Mouse (Mus musculus): Measurements from ENCODE around the gene Theg. TPM values are rescaled to one million over a fixed set of nuclear protein-coding genes. Genes with fewer than 3 reads are reported as not detected.

Gene Theg
- polyA plus RNA-seq (2014; fragmentation: Nextera tagmentation; extraction: Ambion mirVana): not detected in 2 replicates

- Histone ChIP-seq H3K27ac (replicated peaks; ENCODE audit: low read depth, low read length) (no peak within 1 kb of the TSS), H3K4me1 (ENCODE audit: control insufficient read depth, insufficient read depth, low read length) (no peaks in the 10 kb centered on the region), H3K4me2 (ENCODE audit: low read depth, low read length) (no peak within 1 kb of the TSS), H3K9me3 (replicated peaks; ENCODE audit: control insufficient read depth, low read length) (no peaks in the 10 kb centered on the region), H3K9ac (replicated peaks; ENCODE audit: low read length) (no peak within 1 kb of the TSS), H3K4me3 (ENCODE audit: low read depth, low read length) (no peak within 1 kb of the TSS), H3K36me3 (replicated peaks; ENCODE audit: control insufficient read depth, insufficient read depth, low read depth, low read length) (no peaks in the 10 kb centered on the region), H3K27me3 (ENCODE audit: control insufficient read depth, insufficient read depth, low read length) (no peaks in the 10 kb centered on the region)
- no peak for DNase-seq (ENCODE audit: low spot score)
- ATAC-seq (replicated peaks; ENCODE audit: insufficient number of reproducible peaks, low FRiP score, low TSS enrichment, low read depth): no peak
- WGBS: 80% methylated on average over 5 of the region's 5 CpGs
These were observed at the start of gene Theg for GRCm38 (mm10) chr10:79587061-79587751. Gene Theg, minus strand, starts transcription at chr10:79587331.

GRCm38 (mm10) chr10:79636287-79636686 is 49.2 kb upstream of the Theg start:
- Histone ChIP-seq H3K4me2 (ENCODE audit: low read depth, low read length) (no peak overlapping the region), H3K4me1 (ENCODE audit: control insufficient read depth, insufficient read depth, low read length) (no peaks in the 10 kb centered on the region; the same call in 1 of the 2 replicates), H3K27ac (replicated peaks; ENCODE audit: low read depth, low read length) (no peak overlapping the region), H3K4me3 (ENCODE audit: low read depth, low read length) (no peak overlapping the region), H3K27me3 (ENCODE audit: control insufficient read depth, insufficient read depth, low read length) (no peaks in the 10 kb centered on the region; the same call in 1 of the 2 replicates), H3K9ac (replicated peaks; ENCODE audit: low read length) (no peak overlapping the region), H3K9me3 (replicated peaks; ENCODE audit: control insufficient read depth, low read length) (no peaks in the 10 kb centered on the region), H3K36me3 (replicated peaks; ENCODE audit: control insufficient read depth, insufficient read depth, low read depth, low read length) (no peaks in the 10 kb centered on the region)
- WGBS: 80% methylated on average over 8 of the region's 8 CpGs
- ATAC-seq (replicated peaks; ENCODE audit: insufficient number of reproducible peaks, low FRiP score, low TSS enrichment, low read depth) (no peak), DNase-seq (ENCODE audit: low spot score) (no peak)

- no peak overlapping the region for H3K4me3 ChIP-seq (ENCODE audit: low read depth, low read length)
- no peaks in the 10 kb centered on the region for H3K36me3 ChIP-seq (replicated peaks; ENCODE audit: control insufficient read depth, insufficient read depth, low read depth, low read length)
- 79% methylated on average over 17 of the region's 17 CpGs for whole genome bisulfite sequencing
- H3K4me2 ChIP-seq (ENCODE audit: low read depth, low read length): no peak overlapping the region
- H3K27ac ChIP-seq (replicated peaks; ENCODE audit: low read depth, low read length): no peak overlapping the region
- no peak for ATAC-seq (replicated peaks; ENCODE audit: insufficient number of reproducible peaks, low FRiP score, low TSS enrichment, low read depth)
- H3K27me3 ChIP-seq (ENCODE audit: control insufficient read depth, insufficient read depth, low read length): no peaks in the 10 kb centered on the region
- no peak for DNase-seq (ENCODE audit: low spot score)
- H3K9me3 ChIP-seq (replicated peaks; ENCODE audit: control insufficient read depth, low read length): no peaks in the 10 kb centered on the region
- H3K9ac ChIP-seq (replicated peaks; ENCODE audit: low read length): no peak overlapping the region
- no peaks in the 10 kb centered on the region; the same call in 1 of the 2 replicates for H3K4me1 ChIP-seq (ENCODE audit: control insufficient read depth, insufficient read depth, low read length)
These were observed 46.1 kb upstream of the Theg start for GRCm38 (mm10) chr10:79633006-79633777.

GRCm38 (mm10) chr10:79631432-79631831 is 44.3 kb upstream of the Theg start:
- ATAC-seq (replicated peaks; ENCODE audit: insufficient number of reproducible peaks, low FRiP score, low TSS enrichment, low read depth) (no peak), DNase-seq (ENCODE audit: low spot score) (no peak)
- H3K36me3 ChIP-seq (replicated peaks; ENCODE audit: control insufficient read depth, insufficient read depth, low read depth, low read length): no peaks in the 10 kb centered on the region
- WGBS: 81% methylated on average over 4 of the region's 4 CpGs
- H3K4me2 ChIP-seq (ENCODE audit: low read depth, low read length): no peak overlapping the region
- H3K27me3 ChIP-seq (ENCODE audit: control insufficient read depth, insufficient read depth, low read length): no peaks in the 10 kb centered on the region
- no peak overlapping the region for H3K9ac ChIP-seq (replicated peaks; ENCODE audit: low read length)
- H3K9me3 ChIP-seq (replicated peaks; ENCODE audit: control insufficient read depth, low read length): no peaks in the 10 kb centered on the region
- H3K4me3 ChIP-seq (ENCODE audit: low read depth, low read length): no peak overlapping the region
- H3K4me1 ChIP-seq (ENCODE audit: control insufficient read depth, insufficient read depth, low read length): no peaks in the 10 kb centered on the region
- no peak overlapping the region for H3K27ac ChIP-seq (replicated peaks; ENCODE audit: low read depth, low read length)

GRCm38 (mm10) chr10:79628377-79628776 is 41.2 kb upstream of the Theg start:
- no peaks in the 10 kb centered on the region for H3K9me3 ChIP-seq (replicated peaks; ENCODE audit: control insufficient read depth, low read length)
- H3K4me1 ChIP-seq (ENCODE audit: control insufficient read depth, insufficient read depth, low read length): no peaks in the 10 kb centered on the region
- no peak overlapping the region for H3K4me2 ChIP-seq (ENCODE audit: low read depth, low read length)
- no peak overlapping the region for H3K9ac ChIP-seq (replicated peaks; ENCODE audit: low read length)
- WGBS: 85% methylated on average over 5 of the region's 5 CpGs
- DNase-seq (ENCODE audit: low spot score) (no peak), ATAC-seq (replicated peaks; ENCODE audit: insufficient number of reproducible peaks, low FRiP score, low TSS enrichment, low read depth) (no peak)
- no peak overlapping the region for H3K27ac ChIP-seq (replicated peaks; ENCODE audit: low read depth, low read length)
- no peaks in the 10 kb centered on the region for H3K27me3 ChIP-seq (ENCODE audit: control insufficient read depth, insufficient read depth, low read length)
- H3K36me3 ChIP-seq (replicated peaks; ENCODE audit: control insufficient read depth, insufficient read depth, low read depth, low read length): no peaks in the 10 kb centered on the region
- no peak overlapping the region for H3K4me3 ChIP-seq (ENCODE audit: low read depth, low read length)

- Histone ChIP-seq H3K9me3 (replicated peaks; ENCODE audit: control insufficient read depth, low read length) (no peaks in the 10 kb centered on the region), H3K4me3 (ENCODE audit: low read depth, low read length) (no peak overlapping the region), H3K9ac (replicated peaks; ENCODE audit: low read length) (no peak overlapping the region), H3K27me3 (ENCODE audit: control insufficient read depth, insufficient read depth, low read length) (no peaks in the 10 kb centered on the region), H3K27ac (replicated peaks; ENCODE audit: low read depth, low read length) (no peak overlapping the region), H3K36me3 (replicated peaks; ENCODE audit: control insufficient read depth, insufficient read depth, low read depth, low read length) (no peaks in the 10 kb centered on the region), H3K4me2 (ENCODE audit: low read depth, low read length) (no peak overlapping the region), H3K4me1 (ENCODE audit: control insufficient read depth, insufficient read depth, low read length) (no peaks in the 10 kb centered on the region)
- no peak for DNase-seq (ENCODE audit: low spot score)
- ATAC-seq (replicated peaks; ENCODE audit: insufficient number of reproducible peaks, low FRiP score, low TSS enrichment, low read depth): no peak
- 88% methylated on average over 10 of the region's 10 CpGs for WGBS
These were observed 39.0 kb upstream of the Theg start for GRCm38 (mm10) chr10:79626156-79626555.

GRCm38 (mm10) chr10:79625398-79625797 is 38.3 kb upstream of the Theg start:
- 75% methylated on average over 9 of the region's 9 CpGs for WGBS
- Histone ChIP-seq H3K4me2 (ENCODE audit: low read depth, low read length) (no peak overlapping the region), H3K9me3 (replicated peaks; ENCODE audit: control insufficient read depth, low read length) (no peaks in the 10 kb centered on the region), H3K4me3 (ENCODE audit: low read depth, low read length) (no peak overlapping the region), H3K36me3 (replicated peaks; ENCODE audit: control insufficient read depth, insufficient read depth, low read depth, low read length) (no peaks in the 10 kb centered on the region), H3K27me3 (ENCODE audit: control insufficient read depth, insufficient read depth, low read length) (no peaks in the 10 kb centered on the region), H3K27ac (replicated peaks; ENCODE audit: low read depth, low read length) (no peak overlapping the region), H3K4me1 (ENCODE audit: control insufficient read depth, insufficient read depth, low read length) (no peaks in the 10 kb centered on the region), H3K9ac (replicated peaks; ENCODE audit: low read length) (no peak overlapping the region)
- ATAC-seq (replicated peaks; ENCODE audit: insufficient number of reproducible peaks, low FRiP score, low TSS enrichment, low read depth) (no peak), DNase-seq (ENCODE audit: low spot score) (no peak)

GRCm38 (mm10) chr10:79623950-79624349 is 36.8 kb upstream of the Theg start:
- H3K4me1 ChIP-seq (ENCODE audit: control insufficient read depth, insufficient read depth, low read length): no peaks in the 10 kb centered on the region
- no peak overlapping the region for H3K4me3 ChIP-seq (ENCODE audit: low read depth, low read length)
- H3K36me3 ChIP-seq (replicated peaks; ENCODE audit: control insufficient read depth, insufficient read depth, low read depth, low read length): no peaks in the 10 kb centered on the region
- H3K4me2 ChIP-seq (ENCODE audit: low read depth, low read length): no peak overlapping the region
- DNase-seq (ENCODE audit: low spot score) (no peak), ATAC-seq (replicated peaks; ENCODE audit: insufficient number of reproducible peaks, low FRiP score, low TSS enrichment, low read depth) (no peak)
- WGBS: 74% methylated on average over 12 of the region's 12 CpGs
- H3K27me3 ChIP-seq (ENCODE audit: control insufficient read depth, insufficient read depth, low read length): no peaks in the 10 kb centered on the region
- no peaks in the 10 kb centered on the region for H3K9me3 ChIP-seq (replicated peaks; ENCODE audit: control insufficient read depth, low read length)
- H3K9ac ChIP-seq (replicated peaks; ENCODE audit: low read length): no peak overlapping the region
- no peak overlapping the region for H3K27ac ChIP-seq (replicated peaks; ENCODE audit: low read depth, low read length)

All from embryonic facial prominence, embryonic 11.5 days (tissue).